Mouse (Mus musculus): ENCODE measurements around the gene Ccnjl.
A peak's percentile ranks its signal among the peaks of the same experiment; 100 is the strongest.

DNA sequence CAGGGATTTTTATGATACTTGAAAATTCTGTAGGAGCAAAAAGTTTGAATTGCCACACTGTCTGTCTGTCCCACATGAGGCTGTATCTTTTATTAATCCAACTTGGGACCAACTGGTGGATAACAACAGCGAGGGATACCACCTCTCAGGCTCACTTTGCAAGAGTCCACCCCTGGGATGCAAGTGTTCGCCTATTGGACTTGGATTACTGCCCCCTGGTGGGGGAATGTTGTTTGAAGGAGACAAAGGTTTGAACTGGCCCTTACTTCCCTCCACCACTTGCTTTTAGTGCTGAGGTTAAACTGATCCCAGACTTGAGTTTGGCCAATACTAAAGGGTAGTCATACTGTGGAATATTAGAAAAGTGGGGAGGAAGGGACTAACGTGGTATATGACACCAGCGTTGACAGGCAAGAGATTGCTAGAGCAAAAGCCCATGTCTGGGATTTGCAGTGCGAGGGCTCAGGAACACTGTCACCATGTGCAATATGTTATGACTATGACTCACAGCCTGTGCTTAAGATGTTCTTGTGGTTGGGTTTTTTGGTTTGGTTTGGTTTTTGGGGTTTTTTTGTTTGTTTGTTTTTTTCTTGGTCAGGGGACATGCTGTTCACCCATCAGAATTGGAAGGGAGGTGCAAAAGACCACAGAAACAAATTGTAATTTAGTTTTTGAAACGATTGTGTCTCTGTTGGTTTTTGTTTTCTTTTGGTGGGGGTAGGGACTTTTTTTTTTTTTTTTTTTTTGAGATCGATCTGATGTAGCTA, 57.9 kb downstream of the Ccnjl start, which contains the start of gene 4933415A04Rik:
- TF ChIP-seq CTCF (IDR thresholded peaks at IDR 0.05; ENCODE audit: control insufficient read depth, insufficient read depth, low read length) (peak; percentile 40), POLR2A (IDR thresholded peaks at IDR 0.05; ENCODE audit: borderline replicate concordance, control insufficient read depth, low read depth, low read length) (no peak)
